Mouse (Mus musculus) heart, postnatal 36 days (tissue): ENCODE results near the gene Gm10024. TPM values are rescaled to one million over a fixed set of nuclear protein-coding genes. Genes with fewer than 3 reads are reported as not detected.
"Not testable (repeated sequence)": the region's sequence is repeated elsewhere in the genome, so short reads cannot be mapped to it uniquely, and the experiment has no call there.

Experiments
- DNase-seq, 2 experiments: peaks; one replicate each; pipeline ENCODE4 v3.0.0; 2021 to 2022
- intact Hi-C: fragments of 180-260 bp; cut with DNase I; formaldehyde crosslinking; loops from one replicate; pipeline ENCODE4 v1.15.1; 2025
- total RNA-seq, 2 experiments: library from RNA; stranded (reverse); gene quantifications; 2 replicates each; pipeline ENCODE4 v1.2.3; 2021

Gene Gm10024
- total RNA-seq, 2 experiments from 2014 or later, result not detected

GRCm38 (mm10) chr10:77728280-77728679 is 17.0 kb downstream of the Gm10024 start:
- intact Hi-C loops, result loop anchor here (2.0 kb wide), 2 partner anchors 87 to 151 kb away; partner anchors contain the start of gene Gm2696
- DNase-seq, result no peak

GRCm38 (mm10) chr10:77729241-77729640 is 18.0 kb downstream of the Gm10024 start:
- no peak for DNase-seq
- intact Hi-C loops, result loop anchor here (2.0 kb wide), 2 partner anchors 86 to 150 kb away; partner anchors contain the start of gene Gm2696

- intact Hi-C loops, result no loop called here
- DNase-seq, result no peak
These were observed 24.7 kb downstream of the Gm10024 start for GRCm38 (mm10) chr10:77735928-77736327.

- intact Hi-C loops, result no loop called here
- no peak for DNase-seq
These were observed 27.7 kb downstream of the Gm10024 start for GRCm38 (mm10) chr10:77738929-77739328.

GRCm38 (mm10) chr10:77741924-77742688 is 30.8 kb downstream of the Gm10024 start, which contains the start of gene Gm18596:
Gene Gm18596 (minus strand): TSS chr10:77742638.
- intact Hi-C loops, DNase-seq: not testable (repeated sequence)

- intact Hi-C loops, DNase-seq: not testable (repeated sequence)
These were observed 39.4 kb downstream of the Gm10024 start for GRCm38 (mm10) chr10:77750686-77751085.

- intact Hi-C loops, DNase-seq: not testable (repeated sequence)
These were observed 40.0 kb downstream of the Gm10024 start, which contains the start of gene Gm9736 for GRCm38 (mm10) chr10:77751254-77751653. Gene Gm9736 (minus strand): TSS chr10:77751354.

- intact Hi-C loops, result not testable (repeated sequence)
These were observed 41.1 kb downstream of the Gm10024 start for GRCm38 (mm10) chr10:77752312-77752711.

GRCm38 (mm10) chr10:77753448-77753847 is 42.2 kb downstream of the Gm10024 start:
- intact Hi-C loops, result no loop called here
- no peak for DNase-seq

More at GRCm38 (mm10) chr10:77752312-77752711, 41.1 kb downstream of the Gm10024 start:
- DNase-seq, result not testable (repeated sequence)

GRCm38 (mm10) chr10:77759582-77759981 is 48.3 kb downstream of the Gm10024 start, which contains the start of gene Gm3233:
Gene Gm3233 (minus strand): TSS chr10:77759682.
- DNase-seq, intact Hi-C loops: not testable (repeated sequence)

Other genes starting within 250 kb of the Gm10024 start
- 10 to 100 TPM in 1 of 2 experiments, 1 to 10 TPM in 1; 9.8 to 10.5 TPM for gene Fam207a, start 195.7 kb upstream of the Gm10024 start, total RNA-seq
- 1 to 10 TPM; 7.1 to 9.2 TPM for gene Itgb2, start 181.2 kb upstream of the Gm10024 start, total RNA-seq
- 100 to 1,000 TPM; 137 to 138 TPM for gene Pttg1ip, start 129.7 kb upstream of the Gm10024 start, total RNA-seq
- gene Sumo3, start 105.4 kb upstream of the Gm10024 start, total RNA-seq, result 10 to 100 TPM; 52.9 to 58.9 TPM
- 10 to 100 TPM; 10.6 to 17.6 TPM for gene Gm49325, start 105.3 kb upstream of the Gm10024 start, total RNA-seq
- 10 to 100 TPM; 65.2 to 73.4 TPM for gene Ube2g2, start 89.2 kb upstream of the Gm10024 start, total RNA-seq
- gene Tspear, start 24.9 kb upstream of the Gm10024 start, total RNA-seq, result not detected
- not detected for gene Gm19402, start 20.7 kb upstream of the Gm10024 start, total RNA-seq
- gene Gm9508, start 14.2 kb upstream of the Gm10024 start, total RNA-seq, result not detected
- not detected for gene Gm10272, start 4.8 kb upstream of the Gm10024 start, total RNA-seq
- gene Gm10142, start 4.3 kb downstream of the Gm10024 start, total RNA-seq, result not detected
- gene Krtap12-1, start 9.1 kb downstream of the Gm10024 start, total RNA-seq, result not detected
- gene Gm10100, start 15.0 kb downstream of the Gm10024 start, total RNA-seq, result not detected
- not detected for gene Gm18596, start 31.2 kb downstream of the Gm10024 start, total RNA-seq
- not detected for gene Gm9736, start 39.9 kb downstream of the Gm10024 start, total RNA-seq
- not detected for gene Gm3233, start 48.2 kb downstream of the Gm10024 start, total RNA-seq
- gene Gm3238, start 59.9 kb downstream of the Gm10024 start, total RNA-seq, result not detected
- gene Gm7138, start 65.5 kb downstream of the Gm10024 start, total RNA-seq, result not detected
- not detected for gene Gm3250, start 71.1 kb downstream of the Gm10024 start, total RNA-seq
- not detected for gene Gm7137, start 76.7 kb downstream of the Gm10024 start, total RNA-seq
- gene Gm9639, start 83.6 kb downstream of the Gm10024 start, total RNA-seq, result not detected
- not detected for gene Gm19668, start 87.7 kb downstream of the Gm10024 start, total RNA-seq
- gene Gm9507, start 100.4 kb downstream of the Gm10024 start, total RNA-seq, result not detected
- not detected for gene Gm2696, start 103.2 kb downstream of the Gm10024 start, total RNA-seq
- gene Krtap10-4, start 115.6 kb downstream of the Gm10024 start, total RNA-seq, result not detected
- gene Krtap10-10, start 124.5 kb downstream of the Gm10024 start, total RNA-seq, result not detected
- gene Gm36176, start 135.3 kb downstream of the Gm10024 start, total RNA-seq, result not detected
- not detected for gene Gm10318, start 141.4 kb downstream of the Gm10024 start, total RNA-seq
- not detected for gene Gm3285, start 150.5 kb downstream of the Gm10024 start, total RNA-seq
- under 1 TPM; 0.54 to 0.94 TPM for gene Lrrc3, start 191.1 kb downstream of the Gm10024 start, total RNA-seq